Mouse (Mus musculus): ENCODE measurements around the gene Vmn2r32. TPM values are rescaled to one million over a fixed set of nuclear protein-coding genes. Genes with fewer than 3 reads are reported as not detected.
"Not testable (repeated sequence)": the region's sequence is repeated elsewhere in the genome, so short reads cannot be mapped to it uniquely, and the experiment has no call there.

Vmn2r32 gene
- not detected for total RNA-seq (2022)

DNA sequence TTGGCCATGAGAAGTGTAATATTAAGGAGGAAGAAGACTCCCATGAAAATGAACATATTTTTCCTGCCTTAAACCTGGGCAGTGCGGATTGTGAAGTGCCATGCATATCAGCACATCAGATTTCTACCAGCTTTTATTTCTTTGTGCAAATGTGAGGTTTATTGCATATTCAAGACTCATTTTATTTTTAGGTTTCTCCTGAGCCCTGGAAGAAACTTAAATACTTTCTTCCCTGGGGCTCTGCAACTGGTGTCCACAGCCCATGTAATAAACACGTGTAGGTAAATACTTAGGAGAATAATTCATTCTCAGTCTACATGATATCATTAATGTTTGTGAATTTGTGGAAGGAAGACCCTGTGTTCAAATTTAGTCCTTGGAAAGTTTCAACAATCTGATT lies at the start of gene Vmn2r32:
TSS of gene Vmn2r32 (minus strand) at position 101 of the 400 bp plus-strand sequence.
- DNase-seq (ENCODE audit: low spot score in 2 of 2), result not testable (repeated sequence)

Other genes starting within 250 kb of the Vmn2r32 start
- gene Vmn2r29, start 232.7 kb downstream of the Vmn2r32 start, total RNA-seq (2022), result under 1 TPM in 2 of 4 experiments, not detected in 2; 0.18 to 0.21 TPM
- 1 to 10 TPM in 2 of 4 experiments, under 1 TPM in 2; 0.43 to 2.9 (median 1.9) TPM for gene Gm45844, start 201.7 kb downstream of the Vmn2r32 start, total RNA-seq (2022)
- 10 to 100 TPM; 34.5 to 39.9 (median 36.4) TPM for gene Clcn4, start 179.2 kb downstream of the Vmn2r32 start, total RNA-seq (2022)
- not detected for gene Vmn2r30, start 142.4 kb downstream of the Vmn2r32 start, total RNA-seq (2022)
- gene Gm45783, start 105.4 kb downstream of the Vmn2r32 start, total RNA-seq (2022), result not detected
- not detected for gene Vmn2r31, start 80.3 kb downstream of the Vmn2r32 start, total RNA-seq (2022)
- gene Vmn2r33, start 86.8 kb upstream of the Vmn2r32 start, total RNA-seq (2022), result not detected
- not detected for gene Vmn2r34, start 209.5 kb upstream of the Vmn2r32 start, total RNA-seq (2022)

Measured in gastrocnemius, adult 8-10 months (tissue).